Mouse (Mus musculus): ENCODE data around the gene Emc1. TPM values are rescaled to one million over a fixed set of nuclear protein-coding genes. Genes with fewer than 3 reads are reported as not detected.

Gene Emc1
- polyA plus RNA-seq, 1 experiment = 77.1 TPM

GRCm38 (mm10) chr4:139340835-139341234, 11.6 kb upstream of the Emc1 start:
- DNase-seq = no peak

DNA sequence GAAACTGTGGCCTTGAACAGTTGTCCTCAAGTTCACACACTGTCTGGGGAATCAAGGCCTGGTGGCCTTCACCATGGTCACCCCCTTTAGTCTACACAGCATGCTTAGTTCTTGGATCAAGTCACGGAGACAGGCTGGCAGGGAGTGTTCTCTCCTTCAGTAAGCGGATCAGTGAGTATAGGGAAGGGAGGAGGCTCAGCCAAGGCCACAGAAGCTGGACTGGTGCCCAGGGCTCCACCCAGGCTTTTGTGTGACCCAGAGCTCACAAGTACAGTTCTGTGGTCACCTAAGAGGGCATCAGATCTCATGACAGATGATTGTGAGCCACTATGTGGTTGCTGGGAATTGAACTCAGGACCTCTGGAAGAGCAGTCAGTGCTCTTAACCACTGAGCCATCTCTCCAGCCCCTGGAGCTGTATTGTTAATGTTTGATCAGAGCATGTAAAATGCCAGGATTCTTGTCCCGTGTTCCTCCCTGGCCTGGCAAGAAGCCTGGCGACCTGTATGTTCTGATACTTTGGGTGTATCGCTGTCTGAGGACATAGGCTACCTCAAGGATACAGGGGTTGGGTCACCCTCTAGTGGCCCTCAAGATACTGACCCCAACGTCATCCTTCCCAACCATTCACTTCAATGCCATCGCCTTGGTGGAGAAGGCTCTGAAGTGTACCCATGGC, 10.7 kb upstream of the Emc1 start:
- no peaks in the 10 kb centered on the region for H3K4me1 ChIP-seq (ENCODE audit: control insufficient read depth, insufficient read depth, low read length)
- H3K27me3 ChIP-seq (ENCODE audit: control insufficient read depth, insufficient read depth, low read length) = no peaks in the 10 kb centered on the region
- TF ChIP-seq POLR2A (IDR thresholded peaks at IDR 0.05; ENCODE audit: borderline replicate concordance, insufficient read depth, low read length) (no peak), CTCF (IDR thresholded peaks at IDR 0.05; ENCODE audit: borderline replicate concordance, insufficient read depth, low read depth, low read length) (no peak)
- no peak overlapping the region for H3K27ac ChIP-seq (ENCODE audit: insufficient read depth, low read length)
- no peak for DNase-seq
- no peak overlapping the region for H3K4me3 ChIP-seq (replicated peaks; ENCODE audit: insufficient read depth, low read depth, low read length)
- 55% methylated on average over 7 of the region's 7 CpGs for WGBS

More at GRCm38 (mm10) chr4:139340835-139341234, 11.6 kb upstream of the Emc1 start:
- WGBS = 87% methylated on average over 4 of the region's 4 CpGs
- no peak for TF ChIP-seq POLR2A (IDR thresholded peaks at IDR 0.05; ENCODE audit: borderline replicate concordance, insufficient read depth, low read length)
- TF ChIP-seq CTCF (IDR thresholded peaks at IDR 0.05; ENCODE audit: borderline replicate concordance, insufficient read depth, low read depth, low read length) = no peak
- Histone ChIP-seq H3K27ac (ENCODE audit: insufficient read depth, low read length) (no peak overlapping the region), H3K4me1 (ENCODE audit: control insufficient read depth, insufficient read depth, low read length) (no peaks in the 10 kb centered on the region), H3K4me3 (replicated peaks; ENCODE audit: insufficient read depth, low read depth, low read length) (no peak overlapping the region), H3K27me3 (ENCODE audit: control insufficient read depth, insufficient read depth, low read length) (no peaks in the 10 kb centered on the region)

GRCm38 (mm10) chr4:139343718-139344117, 8.7 kb upstream of the Emc1 start:
- Histone ChIP-seq H3K27me3 (ENCODE audit: control insufficient read depth, insufficient read depth, low read length) (no peaks in the 10 kb centered on the region), H3K27ac (ENCODE audit: insufficient read depth, low read length) (no peak overlapping the region), H3K4me1 (ENCODE audit: control insufficient read depth, insufficient read depth, low read length) (no peaks in the 10 kb centered on the region), H3K4me3 (replicated peaks; ENCODE audit: insufficient read depth, low read depth, low read length) (no peak overlapping the region)
- DNase-seq = peak; percentile 29
- no peak for TF ChIP-seq CTCF (IDR thresholded peaks at IDR 0.05; ENCODE audit: borderline replicate concordance, insufficient read depth, low read depth, low read length)
- TF ChIP-seq POLR2A (IDR thresholded peaks at IDR 0.05; ENCODE audit: borderline replicate concordance, insufficient read depth, low read length) = no peak
- WGBS = 25% methylated on average over 5 of the region's 5 CpGs

- no peak for DNase-seq
- no peak for TF ChIP-seq POLR2A (IDR thresholded peaks at IDR 0.05; ENCODE audit: borderline replicate concordance, insufficient read depth, low read length)
- TF ChIP-seq CTCF (IDR thresholded peaks at IDR 0.05; ENCODE audit: borderline replicate concordance, insufficient read depth, low read depth, low read length) = no peak
- 70% methylated on average over 23 of the region's 23 CpGs for WGBS
- H3K4me3 ChIP-seq (replicated peaks; ENCODE audit: insufficient read depth, low read depth, low read length) = no peak overlapping the region
- no peak overlapping the region for H3K27ac ChIP-seq (ENCODE audit: insufficient read depth, low read length)
- H3K4me1 ChIP-seq (ENCODE audit: control insufficient read depth, insufficient read depth, low read length) = no peaks in the 10 kb centered on the region
- H3K27me3 ChIP-seq (ENCODE audit: control insufficient read depth, insufficient read depth, low read length) = no peaks in the 10 kb centered on the region
These were observed 6.9 kb upstream of the Emc1 start for GRCm38 (mm10) chr4:139345416-139346019.

DNA sequence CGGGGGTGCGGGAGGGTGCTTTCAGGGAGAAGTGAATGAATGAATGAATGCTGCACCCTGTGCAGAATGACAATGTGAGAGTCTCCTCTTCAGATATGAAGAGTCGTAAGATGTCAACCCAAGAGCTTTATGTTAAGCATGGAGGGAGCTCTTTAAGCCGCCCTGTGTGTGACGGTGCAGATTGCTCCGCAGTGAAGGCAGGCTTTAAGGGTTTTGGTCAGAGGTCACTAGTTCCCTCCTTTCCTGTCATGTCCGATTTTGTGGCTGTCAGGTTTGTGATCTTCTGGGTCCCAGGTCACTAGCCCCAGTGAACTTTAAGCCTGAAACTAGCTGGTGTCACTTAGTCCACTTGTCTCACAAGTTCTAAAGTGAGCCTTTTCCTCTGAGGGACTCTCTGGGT, 445 bp downstream of the Emc1 start:
- WGBS = 0% methylated on average over 7 of the region's 7 CpGs
- peak overlapping the region; percentile 99 for H3K4me3 ChIP-seq (replicated peaks; ENCODE audit: insufficient read depth, low read depth, low read length)
- H3K27me3 ChIP-seq (ENCODE audit: control insufficient read depth, insufficient read depth, low read length) = no peaks in the 10 kb centered on the region
- DNase-seq = no peak
- TF ChIP-seq POLR2A (IDR thresholded peaks at IDR 0.05; ENCODE audit: borderline replicate concordance, insufficient read depth, low read length) = no peak
- TF ChIP-seq CTCF (IDR thresholded peaks at IDR 0.05; ENCODE audit: borderline replicate concordance, insufficient read depth, low read depth, low read length) = no peak
- peaks cover 3% of the 10 kb centered on the region; the same call in 1 of the 2 replicates for H3K4me1 ChIP-seq (ENCODE audit: control insufficient read depth, insufficient read depth, low read length)
- peak overlapping the region; percentile 95; the same call in 1 of the 2 replicates for H3K27ac ChIP-seq (ENCODE audit: insufficient read depth, low read length)

- H3K4me1 ChIP-seq (ENCODE audit: control insufficient read depth, insufficient read depth, low read length) = no peaks in the 10 kb centered on the region
- no peak for TF ChIP-seq POLR2A (IDR thresholded peaks at IDR 0.05; ENCODE audit: borderline replicate concordance, insufficient read depth, low read length)
- no peak for TF ChIP-seq CTCF (IDR thresholded peaks at IDR 0.05; ENCODE audit: borderline replicate concordance, insufficient read depth, low read depth, low read length)
- no peak for DNase-seq
- H3K27me3 ChIP-seq (ENCODE audit: control insufficient read depth, insufficient read depth, low read length) = no peaks in the 10 kb centered on the region
- no peak overlapping the region for H3K4me3 ChIP-seq (replicated peaks; ENCODE audit: insufficient read depth, low read depth, low read length)
- 91% methylated on average over 3 of the region's 3 CpGs for WGBS
- H3K27ac ChIP-seq (ENCODE audit: insufficient read depth, low read length) = no peak overlapping the region
These were observed 4.8 kb downstream of the Emc1 start for GRCm38 (mm10) chr4:139357211-139357610.

DNA sequence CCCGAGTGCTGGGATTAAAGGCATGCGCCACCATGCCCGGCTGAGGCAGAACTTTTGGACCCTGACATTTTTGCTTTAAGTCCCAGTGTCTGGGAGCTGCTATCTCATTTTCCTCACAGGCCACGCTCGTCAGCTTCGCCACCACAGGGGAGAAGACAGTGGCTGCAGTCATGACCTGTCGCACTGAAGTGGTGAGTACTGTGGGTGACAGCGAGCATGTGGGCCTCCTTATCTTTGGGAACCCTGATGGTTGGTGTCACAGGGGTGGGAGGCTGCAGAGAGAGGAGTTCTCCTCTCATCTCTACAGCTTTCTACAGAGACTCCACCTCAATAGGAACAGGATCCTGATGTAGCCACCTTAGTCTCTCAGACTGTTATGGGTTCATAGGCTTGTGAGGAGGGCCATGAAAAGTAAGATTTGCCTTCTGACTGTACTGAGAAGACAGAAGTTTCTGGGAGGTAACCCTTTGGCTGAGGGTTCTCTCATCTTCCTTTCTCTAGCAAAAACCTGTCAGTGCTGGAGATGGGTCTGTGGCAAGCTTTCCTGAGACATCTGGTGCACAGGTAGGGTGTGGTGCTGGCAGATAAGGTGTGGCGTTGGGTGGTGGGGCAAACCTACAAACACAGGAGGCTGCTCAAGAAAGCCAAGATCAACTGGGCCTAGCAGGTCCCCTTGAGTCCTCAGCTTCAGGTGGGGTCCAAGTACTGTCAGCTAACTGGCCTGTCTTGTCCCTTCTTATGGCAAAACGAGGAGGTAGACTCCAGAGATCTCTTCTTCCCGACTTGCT, 8.6 kb downstream of the Emc1 start:
- H3K4me1 ChIP-seq (ENCODE audit: control insufficient read depth, insufficient read depth, low read length) = no peaks in the 10 kb centered on the region
- H3K27me3 ChIP-seq (ENCODE audit: control insufficient read depth, insufficient read depth, low read length) = no peaks in the 10 kb centered on the region
- H3K27ac ChIP-seq (ENCODE audit: insufficient read depth, low read length) = no peak overlapping the region
- no peak for TF ChIP-seq POLR2A (IDR thresholded peaks at IDR 0.05; ENCODE audit: borderline replicate concordance, insufficient read depth, low read length)
- TF ChIP-seq CTCF (IDR thresholded peaks at IDR 0.05; ENCODE audit: borderline replicate concordance, insufficient read depth, low read depth, low read length) = no peak
- no peak overlapping the region for H3K4me3 ChIP-seq (replicated peaks; ENCODE audit: insufficient read depth, low read depth, low read length)
- WGBS = 91% methylated on average over 11 of the region's 11 CpGs
- DNase-seq = no peak

Data from cerebellum, adult 2 months (tissue).